Mouse (Mus musculus) spleen, embryonic (tissue): Measurements from ENCODE around the gene Mybph.

Experiments
- CTCF ChIA-PET: fragments of 350-600 bp; sonication (Branson Sonifier 250); formaldehyde crosslinking; loops from one replicate; lab custom pipeline; 2022; lab: Charles Lee

Mybph gene

GRCm38 (mm10) chr1:134206085-134206484 is 12.8 kb downstream of the Mybph start:
- CTCF ChIA-PET, result no interaction called here

- CTCF ChIA-PET, result no interaction called here
Observed at GRCm38 (mm10) chr1:134210179-134210755, 17.0 kb downstream of the Mybph start.

GRCm38 (mm10) chr1:134211043-134211442 is 17.8 kb downstream of the Mybph start:
- CTCF ChIA-PET, result no interaction called here

- CTCF ChIA-PET, result no interaction called here
Observed at GRCm38 (mm10) chr1:134211631-134212030, 18.4 kb downstream of the Mybph start.

GRCm38 (mm10) chr1:134212351-134212750 is 19.1 kb downstream of the Mybph start:
- CTCF ChIA-PET, result interaction anchor here (0.6 kb wide), 1 partner anchor 14 kb away, joined by 8 read pairs; no protein-coding TSS in a partner anchor

GRCm38 (mm10) chr1:134213405-134213804 is 20.2 kb downstream of the Mybph start:
- CTCF ChIA-PET, result no interaction called here

GRCm38 (mm10) chr1:134215059-134215458 is 21.8 kb downstream of the Mybph start:
- CTCF ChIA-PET, result no interaction called here

GRCm38 (mm10) chr1:134215751-134216628 is 22.7 kb downstream of the Mybph start:
- CTCF ChIA-PET, result interaction anchor here (0.6 kb wide), 1 partner anchor 77 kb away, joined by 14 read pairs; no protein-coding TSS in a partner anchor

- CTCF ChIA-PET, result interaction anchor here (0.6 kb wide), 1 partner anchor 77 kb away, joined by 14 read pairs; no protein-coding TSS in a partner anchor
Observed at GRCm38 (mm10) chr1:134216629-134216971, 23.4 kb downstream of the Mybph start.

- CTCF ChIA-PET, result interaction anchor here (0.6 kb wide), 1 partner anchor 78 kb away, joined by 14 read pairs; no protein-coding TSS in a partner anchor
Observed at GRCm38 (mm10) chr1:134217028-134217481, 23.8 kb downstream of the Mybph start.

GRCm38 (mm10) chr1:134217942-134218341 is 24.7 kb downstream of the Mybph start:
- CTCF ChIA-PET, result no interaction called here

GRCm38 (mm10) chr1:134219608-134220007 is 26.4 kb downstream of the Mybph start:
- CTCF ChIA-PET, result interaction anchor here (0.5 kb wide), 1 partner anchor 355 kb away, joined by 3 read pairs; no protein-coding TSS in a partner anchor

- CTCF ChIA-PET, result no interaction called here
Observed at GRCm38 (mm10) chr1:134221172-134221571, 27.9 kb downstream of the Mybph start.

GRCm38 (mm10) chr1:134222122-134223055 is 29.1 kb downstream of the Mybph start:
- CTCF ChIA-PET, result no interaction called here

- CTCF ChIA-PET, result no interaction called here
Observed at GRCm38 (mm10) chr1:134224649-134225227, 31.5 kb downstream of the Mybph start.

GRCm38 (mm10) chr1:134225375-134225774 is 32.1 kb downstream of the Mybph start:
- CTCF ChIA-PET, result no interaction called here

- CTCF ChIA-PET, result no interaction called here
Observed at GRCm38 (mm10) chr1:134226739-134227138, 33.5 kb downstream of the Mybph start.

- CTCF ChIA-PET, result no interaction called here
Observed at GRCm38 (mm10) chr1:134229806-134230575, 36.7 kb downstream of the Mybph start.

- CTCF ChIA-PET, result interaction anchor here (0.6 kb wide), 1 partner anchor 291 kb away, joined by 13 read pairs; no protein-coding TSS in a partner anchor
Observed at GRCm38 (mm10) chr1:134230638-134231228, 37.5 kb downstream of the Mybph start.

- CTCF ChIA-PET, result interaction anchor here (0.6 kb wide), 1 partner anchor 291 kb away, joined by 13 read pairs; no protein-coding TSS in a partner anchor
Observed at GRCm38 (mm10) chr1:134231270-134231669, 38.0 kb downstream of the Mybph start.
